Mouse (Mus musculus): Measurements from ENCODE around the gene Ccdc39.

Ccdc39 gene

GRCm38 (mm10) chr3:33843801-33844632 lies at the start of gene Ccdc39:
Gene Ccdc39 (minus strand): TSS chr3:33844310.
- peak; percentile 80 for DNase-seq

GRCm38 (mm10) chr3:33893433-33893832 lies 49.3 kb upstream of the Ccdc39 start:
- DNase-seq, result no peak

DNA sequence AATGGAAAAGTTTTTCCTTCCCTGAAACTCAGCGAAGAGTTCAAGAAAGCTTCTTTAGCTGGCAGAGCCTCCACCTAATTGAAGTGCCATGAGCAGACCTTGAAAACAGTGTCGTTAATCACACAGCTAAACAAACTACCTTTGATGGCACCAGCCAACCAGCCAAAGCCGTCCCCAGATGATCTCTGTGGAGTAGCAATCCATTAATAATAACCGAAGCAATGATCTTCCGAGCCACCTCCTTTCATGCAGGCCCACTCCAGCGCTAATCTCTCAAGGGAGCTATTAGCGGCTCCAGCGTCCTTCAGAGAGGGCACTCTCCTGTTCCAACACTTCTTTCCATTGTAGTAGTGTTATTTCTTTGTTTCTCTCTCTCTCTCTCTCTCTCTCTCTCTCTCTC lies 43.3 kb upstream of the Ccdc39 start:
- DNase-seq, result no peak

DNA sequence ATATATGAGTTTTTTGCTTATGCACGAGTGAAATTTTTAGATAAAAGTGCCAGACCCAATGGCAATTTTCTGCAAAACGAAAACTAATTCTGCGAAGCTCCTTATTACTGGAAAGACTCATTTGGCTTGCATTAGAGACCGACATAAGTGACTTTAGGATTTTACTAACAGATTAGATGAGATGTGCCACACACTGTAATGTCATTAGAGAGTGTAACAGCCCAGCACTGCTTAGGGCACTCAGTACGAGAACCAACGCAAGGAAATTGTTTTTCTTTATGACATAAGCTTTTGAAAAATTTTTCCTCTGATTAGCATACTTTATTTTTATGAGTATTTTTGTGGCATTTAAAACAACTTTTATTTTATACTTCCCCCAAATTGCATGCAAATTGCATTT lies 39.0 kb upstream of the Ccdc39 start:
- no peak for DNase-seq

GRCm38 (mm10) chr3:33882695-33883094 lies 38.6 kb upstream of the Ccdc39 start:
- no peak for DNase-seq

- no peak for DNase-seq
Observed at GRCm38 (mm10) chr3:33878661-33879060, 34.6 kb upstream of the Ccdc39 start.

- DNase-seq, result no peak
Observed at GRCm38 (mm10) chr3:33874456-33875286, 30.6 kb upstream of the Ccdc39 start.

DNA sequence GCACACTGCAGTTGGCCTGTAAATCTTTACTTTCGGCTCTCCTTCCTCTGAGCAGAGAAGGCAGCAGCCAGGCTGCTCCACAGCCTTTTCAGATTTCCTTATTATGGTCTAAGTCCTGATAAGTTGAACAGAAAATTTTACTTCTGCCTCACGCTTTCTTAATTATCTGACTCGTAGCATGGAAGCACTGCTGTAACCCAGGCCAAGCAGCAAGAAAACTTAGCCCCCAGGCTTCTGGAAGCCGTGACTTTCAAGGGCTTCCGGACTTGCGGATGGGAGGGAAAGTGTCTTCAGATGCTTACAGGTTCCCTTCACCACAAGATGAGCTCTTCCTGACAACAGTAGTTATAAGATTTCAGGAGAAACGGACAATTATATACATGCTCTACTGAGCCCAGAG lies 29.7 kb upstream of the Ccdc39 start:
- DNase-seq, result no peak

GRCm38 (mm10) chr3:33873366-33873765 lies 29.3 kb upstream of the Ccdc39 start:
- DNase-seq, result no peak

- DNase-seq, result no peak
Observed at GRCm38 (mm10) chr3:33864000-33864540, 20.0 kb upstream of the Ccdc39 start.

GRCm38 (mm10) chr3:33858939-33859338 lies 14.8 kb upstream of the Ccdc39 start:
- no peak for DNase-seq

GRCm38 (mm10) chr3:33853062-33853461 lies 9.0 kb upstream of the Ccdc39 start:
- no peak for DNase-seq

- DNase-seq, result no peak
Observed at GRCm38 (mm10) chr3:33850856-33851255, 6.7 kb upstream of the Ccdc39 start.

DNA sequence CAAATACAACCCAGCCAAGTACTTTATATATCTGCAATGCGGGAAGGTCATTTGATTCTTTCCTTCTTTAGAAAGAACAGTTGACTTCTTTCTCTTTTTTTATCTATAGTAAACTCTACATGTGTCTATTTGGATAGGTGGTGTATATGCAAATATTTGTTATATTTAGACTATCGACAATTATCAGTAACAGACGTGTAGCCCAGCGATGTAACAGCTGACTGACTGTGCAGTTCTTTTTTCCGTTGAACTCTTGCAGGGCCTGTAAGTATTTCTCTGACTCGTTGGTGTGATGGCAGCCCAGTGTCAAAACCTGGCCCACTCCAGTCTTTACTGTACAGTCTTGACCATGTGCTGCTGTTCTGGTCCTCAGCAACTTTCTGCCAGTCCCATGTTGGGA lies 2.5 kb upstream of the Ccdc39 start:
- no peak for DNase-seq

DNA sequence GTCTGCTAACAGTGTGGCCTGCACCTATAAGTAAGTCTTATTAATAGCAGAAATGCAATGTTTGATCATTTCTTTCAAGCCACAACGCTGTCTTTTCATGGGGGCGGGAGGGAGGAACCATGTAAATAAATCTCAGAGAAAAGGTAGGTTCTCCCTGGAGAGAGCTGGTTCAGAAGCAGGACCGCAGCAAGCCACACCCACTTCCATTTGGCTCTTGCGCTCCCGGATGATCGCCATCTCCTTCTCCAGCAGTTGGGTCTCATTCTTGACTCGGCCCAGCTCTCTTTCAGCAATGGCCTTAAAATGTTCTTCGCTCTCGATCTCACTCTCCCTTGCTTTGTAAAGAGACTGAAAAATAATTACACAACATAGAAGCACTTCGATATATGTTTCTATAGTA lies 5.2 kb downstream of the Ccdc39 start:
- no peak for DNase-seq

GRCm38 (mm10) chr3:33836576-33836975 lies 7.5 kb downstream of the Ccdc39 start:
- DNase-seq, result no peak

- DNase-seq, result no peak
Observed at GRCm38 (mm10) chr3:33832351-33832750, 11.8 kb downstream of the Ccdc39 start.

DNA sequence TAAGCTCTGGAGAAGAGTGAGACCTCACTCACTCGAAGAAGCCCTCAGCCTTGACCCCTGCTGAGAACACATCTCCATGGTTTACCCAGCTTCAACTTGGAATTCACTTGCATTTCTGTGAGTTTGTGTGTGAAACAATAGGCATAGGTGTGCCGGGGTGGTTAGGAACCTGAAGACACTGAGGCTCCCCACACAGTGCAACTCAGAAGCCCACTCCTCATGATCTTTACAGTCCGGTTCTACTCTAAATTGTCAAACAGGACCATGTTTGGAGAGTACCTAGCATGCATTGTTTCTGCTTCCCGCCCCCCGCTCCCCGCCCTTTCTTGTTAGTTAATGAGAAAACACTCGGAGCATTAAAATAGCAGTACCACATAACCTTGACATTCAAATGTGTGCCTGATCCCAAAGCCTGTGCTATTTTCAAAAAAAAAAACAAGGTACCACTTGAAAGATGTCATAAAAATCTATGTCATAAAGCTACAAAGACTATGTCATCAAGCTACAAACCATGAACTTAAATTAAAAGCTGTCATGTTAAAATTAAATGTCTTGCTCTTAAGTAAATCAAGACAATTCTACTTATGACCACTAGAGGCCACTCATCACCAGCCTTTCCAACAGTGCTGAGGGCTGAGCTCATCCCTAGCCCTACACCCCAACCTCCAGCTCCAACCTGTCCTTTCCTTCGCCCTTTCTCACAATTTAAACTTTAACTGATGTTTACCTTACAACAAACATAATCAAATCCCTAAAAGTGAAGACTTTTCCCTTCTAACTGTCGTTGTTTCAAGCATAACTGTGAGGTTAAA lies 19.8 kb downstream of the Ccdc39 start:
- DNase-seq, result no peak

GRCm38 (mm10) chr3:33807151-33807550 lies 37.0 kb downstream of the Ccdc39 start:
- no peak for DNase-seq

- DNase-seq, result no peak
Observed at GRCm38 (mm10) chr3:33800513-33800820, 43.6 kb downstream of the Ccdc39 start.

GRCm38 (mm10) chr3:33799617-33800512 lies 44.2 kb downstream of the Ccdc39 start, which contains the start of gene Ttc14:
Gene Ttc14 (plus strand): TSS chr3:33799832.
- DNase-seq, result peak; percentile 99

GRCm38 (mm10) chr3:33790975-33791374 lies 53.1 kb downstream of the Ccdc39 start:
- DNase-seq, result no peak
